In genomic region chr9:63246568-63247169, GRCm38 (mm10) we compare ENCODE assay signal across 23 mouse cellular contexts.
DNase-seq lines count a peak whose midpoint lies in the region; ATAC-seq lines count a peak whose summit lies in the region.
"Had no signal": no experiment of that assay in that cellular context is flagged by ENCODE, and none has a peak within 500 bp of the region (broad histone marks: within the 10 kb centered on the region; RNA-seq: fewer than 3 reads in every experiment).

No protein-coding gene starts in this region.

- no peak for ATAC-seq in hindbrain, embryonic 14.5 days (ENCODE audit: low FRiP score)
- ATAC-seq in common myeloid progenitor, adult 5-6 weeks (replicated peaks; ENCODE audit: low read depth, poor library complexity, severe bottlenecking): 0 out of 2 replicates have a peak, but pooled peaks have one; percentile 32
- ATAC-seq in CD4-positive, CD25-positive, alpha-beta regulatory T cell, adult 4 months: no peak
- ATAC-seq: forebrain, embryonic 15.5 days; hindbrain, postnatal 0 days; intestine, postnatal 0 days; liver, embryonic 12.5 days; Patski had no signal

- H3K4me1 ChIP-seq in hindbrain, embryonic 10.5 days (replicated peaks): peaks cover 35% of the 10 kb centered on the region
- peaks cover 2% of the 10 kb centered on the region; the same call in 1 of the 2 replicates for H3K4me1 ChIP-seq in hindbrain, embryonic 14.5 days (replicated peaks; ENCODE audit: control insufficient read depth, insufficient read depth, low read length)
- H3K4me1 ChIP-seq: embryonic facial prominence, embryonic 13.5 days; heart, embryonic 13.5 days; liver, embryonic 12.5 days had no signal

- WGBS in hindbrain, embryonic 10.5 days: 71% methylated on average over 5 of the region's 5 CpGs
- 68% methylated on average over 5 of the region's 5 CpGs for WGBS in hindbrain, embryonic 14.5 days

- no peak overlapping the region for H3K9ac ChIP-seq in hindbrain, embryonic 14.5 days
- H3K9ac ChIP-seq: embryonic facial prominence, embryonic 13.5 days; forebrain, embryonic 15.5 days; heart, embryonic 13.5 days; limb, embryonic 12.5 days; liver, embryonic 12.5 days had no signal

- H3K36me3 ChIP-seq in hindbrain, embryonic 10.5 days: peaks cover 24% of the 10 kb centered on the region
- no peaks in the 10 kb centered on the region; the same call in 1 of the 2 replicates for H3K36me3 ChIP-seq in hindbrain, embryonic 14.5 days (replicated peaks; ENCODE audit: control insufficient read depth, insufficient read depth)
- H3K36me3 ChIP-seq: forebrain, embryonic 15.5 days had no signal

- no peaks in the 10 kb centered on the region for H3K9me3 ChIP-seq in hindbrain, embryonic 10.5 days
- no peaks in the 10 kb centered on the region for H3K9me3 ChIP-seq in hindbrain, embryonic 14.5 days (ENCODE audit: control insufficient read depth, low read length)
- H3K9me3 ChIP-seq: embryonic facial prominence, embryonic 13.5 days; forebrain, embryonic 15.5 days; heart, embryonic 13.5 days; limb, embryonic 12.5 days; liver, embryonic 12.5 days had no signal

- no peaks in the 10 kb centered on the region for H3K27me3 ChIP-seq in hindbrain, embryonic 10.5 days (ENCODE audit: insufficient read depth, poor library complexity, severe bottlenecking)
- H3K27me3 ChIP-seq in hindbrain, embryonic 14.5 days (ENCODE audit: control insufficient read depth, insufficient read depth, low read length): no peaks in the 10 kb centered on the region
- H3K27me3 ChIP-seq: embryonic facial prominence, embryonic 13.5 days; heart, embryonic 13.5 days; limb, embryonic 12.5 days; liver, embryonic 12.5 days; Patski had no signal

- DNase-seq in hindbrain, embryonic 10.5 days (ENCODE audit: low spot score): no peak
- no peak for DNase-seq in hindbrain, embryonic 14.5 days (ENCODE audit: low spot score)
- peak; percentile 26 for DNase-seq in right cerebral cortex, adult 18-20 months
- no peak for DNase-seq in right cerebral cortex, postnatal 4 days
- peak; percentile 32 to 36 for DNase-seq in B cell, adult 2 months
- no peak for DNase-seq in gastrocnemius, postnatal 25 days
- DNase-seq: adrenal gland, adult 8-10 months; cerebellum, postnatal 10 days; layer of hippocampus, postnatal 36 days; lung, adult 2 months; thymus, adult 18-20 months had no signal

- H3K27ac ChIP-seq in hindbrain, embryonic 10.5 days: 0 out of 2 replicates have a peak overlapping the region, but pooled peaks have one; percentile 2
- H3K27ac ChIP-seq in hindbrain, embryonic 14.5 days: no peak overlapping the region
- H3K27ac ChIP-seq: embryonic facial prominence, embryonic 13.5 days; forebrain, embryonic 15.5 days; heart, embryonic 13.5 days; hindbrain, postnatal 0 days; layer of hippocampus, adult 2 months; limb, embryonic 12.5 days; liver, embryonic 12.5 days had no signal

- H3K4me2 ChIP-seq in hindbrain, embryonic 14.5 days (replicated peaks): no peak overlapping the region
- H3K4me2 ChIP-seq: embryonic facial prominence, embryonic 13.5 days; forebrain, embryonic 15.5 days; heart, embryonic 13.5 days; limb, embryonic 12.5 days; liver, embryonic 12.5 days; midbrain, embryonic 11.5 days had no signal

- H3K4me3 ChIP-seq in hindbrain, embryonic 10.5 days: no peak overlapping the region
- no peak overlapping the region for H3K4me3 ChIP-seq in hindbrain, embryonic 14.5 days (replicated peaks; ENCODE audit: low read length)
- H3K4me3 ChIP-seq: embryonic facial prominence, embryonic 13.5 days; forebrain, embryonic 15.5 days; heart, embryonic 13.5 days; layer of hippocampus, adult 2 months; limb, embryonic 12.5 days; liver, embryonic 12.5 days had no signal

Comparison
In these comparisons a context has a peak if more than half of its experiments do, and no peak if none do; other contexts are left out.
1. DNase-seq: peak in right cerebral cortex, adult 18-20 months (single experiment) and B cell, adult 2 months (2 of 2); none in hindbrain, embryonic 10.5 days (single experiment), hindbrain, embryonic 14.5 days (single experiment), right cerebral cortex, postnatal 4 days (single experiment) and gastrocnemius, postnatal 25 days (single experiment).